Mouse (Mus musculus) liver, postnatal 0 days (tissue): ENCODE measurements around the gene Slc25a44.

ENCODE experiments used
- CTCF ChIP-seq: sonication (generic); IDR thresholded peaks from 2 replicates; pipeline ENCODE4 v1.5.1; 2016; ENCODE audit warnings: antibody characterized with exemption, low read depth
- EP300 ChIP-seq: IDR thresholded peaks from 2 replicates; pipeline ENCODE4 v1.6.1; 2016; ENCODE audit warnings: antibody characterized with exemption, low read depth, mild to moderate bottlenecking

- no peak for TF ChIP-seq EP300
- TF ChIP-seq CTCF: no peak
These were observed 46.1 kb upstream of the Slc25a44 start for GRCm38 (mm10) chr3:88470943-88471479.
